Mouse (Mus musculus): ENCODE results near the gene Gm49336. TPM values are rescaled to one million over a fixed set of nuclear protein-coding genes. Genes with fewer than 3 reads are reported as not detected.

Gm49336 gene
- total RNA-seq, 2 experiments from 2014 or later = 44.8 to 48.8 TPM

DNA sequence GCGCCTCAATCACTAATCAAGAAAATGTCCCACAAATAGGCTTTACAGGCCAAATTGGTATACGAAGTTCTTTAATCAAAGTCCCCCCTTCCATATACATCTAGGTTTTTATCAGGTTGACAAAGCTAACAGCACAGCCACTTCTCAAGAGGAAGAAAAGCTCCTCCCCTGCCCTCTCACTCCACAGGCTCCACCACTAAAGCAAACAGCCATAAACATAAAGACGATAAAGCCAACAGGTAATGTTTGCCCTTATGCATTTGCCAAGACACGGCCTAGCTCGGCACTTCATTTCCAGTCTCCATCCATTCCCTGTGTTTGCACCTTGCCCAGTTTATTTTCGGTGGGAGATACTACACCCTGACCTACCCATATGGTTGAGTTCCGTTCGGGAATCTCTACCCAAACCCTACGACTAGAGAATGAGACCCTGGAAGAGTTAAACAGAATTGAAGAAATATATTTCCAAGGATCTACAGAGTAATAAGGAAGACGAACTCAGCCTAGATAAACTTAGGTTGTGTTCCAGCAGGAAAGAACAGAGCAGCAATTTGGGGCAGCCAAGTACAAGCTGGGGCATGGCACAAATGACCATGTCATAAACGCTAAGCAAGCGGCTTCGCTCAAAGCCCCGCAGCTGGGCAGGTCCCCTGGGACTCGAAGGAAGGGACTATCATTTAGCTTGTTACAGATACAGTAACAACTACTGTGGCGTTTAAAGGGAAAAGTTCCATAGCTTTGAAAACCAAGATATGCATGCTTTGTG, 80.3 kb downstream of the Gm49336 start:
- no peak for DNase-seq (ENCODE audit: low spot score in 2 of 2)

DNA sequence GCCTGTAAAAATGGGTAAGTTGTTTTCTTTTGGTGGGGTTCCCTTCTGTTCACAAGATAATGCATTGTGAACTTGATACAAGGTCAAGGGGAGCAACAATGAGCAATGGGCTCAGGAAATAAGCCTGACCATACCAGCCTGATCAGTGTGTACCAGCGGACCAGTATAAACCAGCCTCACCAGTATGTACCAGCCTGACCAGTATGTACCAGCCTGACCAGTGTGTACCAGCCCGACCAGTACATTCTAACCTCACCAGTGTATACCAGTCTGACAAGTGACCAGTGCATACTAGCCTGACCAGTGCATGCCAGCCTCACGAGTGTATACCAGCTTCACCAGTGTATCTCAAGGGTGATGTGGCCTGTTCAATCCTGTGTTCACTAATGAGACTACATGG, 87.9 kb downstream of the Gm49336 start:
- no peak for DNase-seq (ENCODE audit: low spot score in 2 of 2)

Small RNA genes within 50 kb of the gene (microRNA-seq; reads per million reads assigned to microRNA genes)
- gene Mir719 = not detected

Other genes starting within 250 kb of the Gm49336 start
- 1 to 10 TPM; 3.4 to 5.6 TPM for gene Atp8a2, start 54.3 kb downstream of the Gm49336 start, total RNA-seq (2021)
- gene Nupl1, start 76 bp downstream of the Gm49336 start, total RNA-seq (2021) = not detected
- gene Mtmr6, start 13.7 kb upstream of the Gm49336 start, total RNA-seq (2021) = 10 to 100 TPM; 44.1 to 45.0 TPM
- gene Amer2, start 121.8 kb upstream of the Gm49336 start, total RNA-seq (2021) = 1 to 10 TPM; 5.4 to 5.8 TPM